ENCODE assay signal across 27 mouse cellular contexts in genomic region chr11:114004651-114005050, GRCm38 (mm10).
"Had no signal": no experiment of that assay in that cellular context is flagged by ENCODE, and none has a peak within 500 bp of the region (broad histone marks: within the 10 kb centered on the region; RNA-seq: fewer than 3 reads in every experiment).

No protein-coding gene starts in this region.

- ATAC-seq: inflammation-experienced regulatory T-cells, adult 6 months; intestine, embryonic 15.5 days; intestine, postnatal 0 days had no signal

- H3K4me2 ChIP-seq: heart, embryonic 12.5 days; hindbrain, embryonic 12.5 days; hindbrain, embryonic 15.5 days; intestine, embryonic 15.5 days; limb, embryonic 12.5 days; liver, embryonic 11.5 days; liver, embryonic 13.5 days; liver, embryonic 15.5 days had no signal

- H3K4me3 ChIP-seq: gastrocnemius, adult 2 months; heart, embryonic 10.5 days; heart, embryonic 12.5 days; hindbrain, embryonic 10.5 days; hindbrain, embryonic 12.5 days; hindbrain, embryonic 15.5 days; intestine, embryonic 15.5 days; layer of hippocampus, adult 2 months; left cerebral cortex, adult 2 months; limb, embryonic 10.5 days; limb, embryonic 12.5 days; liver, embryonic 13.5 days; liver, embryonic 15.5 days had no signal

- H3K27ac ChIP-seq: gastrocnemius, adult 2 months; heart, embryonic 10.5 days; hindbrain, embryonic 12.5 days; hindbrain, embryonic 15.5 days; intestine, embryonic 15.5 days; layer of hippocampus, adult 2 months; left cerebral cortex, adult 2 months; limb, embryonic 10.5 days; limb, embryonic 12.5 days; liver, embryonic 13.5 days; liver, embryonic 15.5 days had no signal

- H3K27me3 ChIP-seq: heart, embryonic 12.5 days; hindbrain, embryonic 12.5 days; hindbrain, embryonic 15.5 days; intestine, embryonic 15.5 days; liver, embryonic 13.5 days; liver, embryonic 15.5 days had no signal

- H3K9me3 ChIP-seq: heart, embryonic 10.5 days; heart, embryonic 12.5 days; hindbrain, embryonic 10.5 days; hindbrain, embryonic 15.5 days; intestine, embryonic 15.5 days; limb, embryonic 10.5 days; limb, embryonic 12.5 days; liver, embryonic 13.5 days; liver, embryonic 15.5 days had no signal

- H3K9ac ChIP-seq: heart, embryonic 12.5 days; hindbrain, embryonic 12.5 days; hindbrain, embryonic 15.5 days; intestine, embryonic 15.5 days; limb, embryonic 12.5 days; liver, embryonic 13.5 days; liver, embryonic 15.5 days had no signal

- H3K36me3 ChIP-seq: heart, embryonic 10.5 days; heart, embryonic 12.5 days; hindbrain, embryonic 12.5 days; hindbrain, embryonic 15.5 days; intestine, embryonic 15.5 days; limb, embryonic 10.5 days; limb, embryonic 12.5 days; liver, embryonic 13.5 days; liver, embryonic 15.5 days had no signal

- H3K4me1 ChIP-seq: heart, embryonic 12.5 days; intestine, embryonic 15.5 days; liver, embryonic 13.5 days; liver, embryonic 15.5 days had no signal

- DNase-seq: gastrocnemius, adult 2 months; gastrocnemius, postnatal 10 days; gastrocnemius, postnatal 25 days; heart, adult 18-20 months; heart, postnatal 10 days; heart, postnatal 4 days; kidney, adult 18-20 months; kidney, adult 8-10 months; kidney, postnatal 10 days; kidney, postnatal 25 days; kidney, postnatal 4 days; liver; liver, embryonic 13.5 days had no signal
